Mouse (Mus musculus): Measurements from ENCODE around the gene Grk1.

DNA sequence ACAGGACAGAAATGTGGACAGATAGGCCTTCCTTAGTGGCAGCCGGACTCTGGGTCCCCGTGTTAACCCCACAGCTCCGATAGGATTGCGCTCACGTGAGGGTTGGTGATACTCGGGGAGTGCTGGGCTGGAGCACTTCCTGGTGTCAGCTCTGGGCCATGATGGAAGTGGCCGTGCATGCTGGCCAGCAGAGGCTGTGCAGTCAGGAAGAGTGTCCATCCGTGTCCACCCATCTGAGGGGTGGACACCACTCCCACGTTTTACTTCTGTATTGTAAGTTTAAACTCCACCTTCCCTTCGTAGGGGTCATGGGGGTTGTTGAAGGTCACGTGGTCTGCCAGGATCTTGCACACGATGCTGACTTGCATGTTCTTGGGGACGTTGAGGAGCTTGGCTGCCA lies 18.5 kb upstream of the Grk1 start:
- TF ChIP-seq CTCF (IDR thresholded peaks at IDR 0.05; ENCODE audit: borderline replicate concordance, insufficient read depth, low read length): no peak
- no peak for TF ChIP-seq POLR2A (IDR thresholded peaks at IDR 0.05; ENCODE audit: low read depth, low read length)
